Mouse (Mus musculus): ENCODE results near the gene Tctex1d2. TPM values are rescaled to one million over a fixed set of nuclear protein-coding genes. Genes with fewer than 3 reads are reported as not detected.

Gene Tctex1d2
- polyA plus RNA-seq, 1 experiment from 2014 or later = 16.6 TPM

- no peak overlapping the region for H3K4me3 ChIP-seq (ENCODE audit: inconsistent target)
- no peaks in the 10 kb centered on the region for H3K36me3 ChIP-seq (ENCODE audit: inconsistent target)
- H3K79me2 ChIP-seq (ENCODE audit: inconsistent target) = no peaks in the 10 kb centered on the region
- peak overlapping the region; percentile 69 for H3K27ac ChIP-seq
- 70% methylated on average over 3 of the region's 3 CpGs for WGBS (ENCODE audit: missing documents)
These were observed 16.7 kb upstream of the Tctex1d2 start for GRCm38 (mm10) chr16:32402818-32403217.

- Histone ChIP-seq H3K36me3 (ENCODE audit: inconsistent target) (no peaks in the 10 kb centered on the region), H3K27ac (no peak overlapping the region), H3K4me3 (ENCODE audit: inconsistent target) (no peak overlapping the region), H3K79me2 (ENCODE audit: inconsistent target) (no peaks in the 10 kb centered on the region)
- 96% methylated on average over 9 of the region's 9 CpGs for WGBS (ENCODE audit: missing documents)
These were observed 13.8 kb upstream of the Tctex1d2 start for GRCm38 (mm10) chr16:32405716-32406115.

- Histone ChIP-seq H3K4me3 (ENCODE audit: inconsistent target) (no peak overlapping the region), H3K79me2 (ENCODE audit: inconsistent target) (no peaks in the 10 kb centered on the region), H3K27ac (no peak overlapping the region), H3K36me3 (ENCODE audit: inconsistent target) (no peaks in the 10 kb centered on the region)
- WGBS (ENCODE audit: missing documents) = 75% methylated on average over 6 of the region's 6 CpGs
These were observed 12.8 kb upstream of the Tctex1d2 start for GRCm38 (mm10) chr16:32406671-32407070.

GRCm38 (mm10) chr16:32407730-32408129 is 11.8 kb upstream of the Tctex1d2 start:
- no peak overlapping the region for H3K4me3 ChIP-seq (ENCODE audit: inconsistent target)
- H3K36me3 ChIP-seq (ENCODE audit: inconsistent target) = no peaks in the 10 kb centered on the region
- H3K27ac ChIP-seq = no peak overlapping the region
- H3K79me2 ChIP-seq (ENCODE audit: inconsistent target) = no peaks in the 10 kb centered on the region
- WGBS (ENCODE audit: missing documents) = 64% methylated on average over 10 of the region's 10 CpGs

GRCm38 (mm10) chr16:32417457-32417856 is 2.0 kb upstream of the Tctex1d2 start:
- Histone ChIP-seq H3K27ac (no peak overlapping the region), H3K79me2 (ENCODE audit: inconsistent target) (peaks cover 11% of the 10 kb centered on the region; the same call in 1 of the 2 replicates), H3K36me3 (ENCODE audit: inconsistent target) (no peaks in the 10 kb centered on the region), H3K4me3 (ENCODE audit: inconsistent target) (no peak overlapping the region)
- 100% methylated on average over 1 of the region's 1 CpGs for WGBS (ENCODE audit: missing documents)

- H3K79me2 ChIP-seq (ENCODE audit: inconsistent target) = peaks cover 18% of the 10 kb centered on the region
- 97% methylated on average over 3 of the region's 3 CpGs for WGBS (ENCODE audit: missing documents)
- H3K36me3 ChIP-seq (ENCODE audit: inconsistent target) = no peaks in the 10 kb centered on the region
- no peak overlapping the region for H3K27ac ChIP-seq
- no peak overlapping the region for H3K4me3 ChIP-seq (ENCODE audit: inconsistent target)
These were observed 8.0 kb downstream of the Tctex1d2 start for GRCm38 (mm10) chr16:32427506-32427905.

- Histone ChIP-seq H3K4me3 (ENCODE audit: inconsistent target) (peak within 1 kb of the TSS; percentile 99), H3K27ac (peak within 1 kb of the TSS; percentile 87), H3K36me3 (ENCODE audit: inconsistent target) (no peaks in the 10 kb centered on the region), H3K79me2 (ENCODE audit: inconsistent target) (peaks cover 48% of the 10 kb centered on the region)
- under 1% methylated on average over 50 of the region's 54 CpGs for WGBS (ENCODE audit: missing documents)
These were observed 11.1 kb downstream of the Tctex1d2 start, which contains the start of gene Pcyt1a for GRCm38 (mm10) chr16:32430474-32431046. TSS of gene Pcyt1a (plus strand) at chr16:32430921.

- 1% methylated on average over 28 of the region's 28 CpGs for WGBS (ENCODE audit: missing documents)
- Histone ChIP-seq H3K4me3 (ENCODE audit: inconsistent target) (peak overlapping the region; percentile 99), H3K79me2 (ENCODE audit: inconsistent target) (peaks cover 54% of the 10 kb centered on the region), H3K36me3 (ENCODE audit: inconsistent target) (no peaks in the 10 kb centered on the region), H3K27ac (peak overlapping the region; percentile 87)
These were observed 11.6 kb downstream of the Tctex1d2 start for GRCm38 (mm10) chr16:32431047-32431591.

GRCm38 (mm10) chr16:32431926-32432325 is 12.4 kb downstream of the Tctex1d2 start:
- 0 out of 2 replicates have a peak overlapping the region, but pooled peaks have one; percentile 1 for H3K27ac ChIP-seq

GRCm38 (mm10) chr16:32433138-32433537 is 13.6 kb downstream of the Tctex1d2 start:
- no peak overlapping the region for H3K4me3 ChIP-seq (ENCODE audit: inconsistent target)
- no peak overlapping the region for H3K27ac ChIP-seq
- 86% methylated on average over 2 of the region's 2 CpGs for WGBS (ENCODE audit: missing documents)

More at GRCm38 (mm10) chr16:32431926-32432325, 12.4 kb downstream of the Tctex1d2 start:
- H3K4me3 ChIP-seq (ENCODE audit: inconsistent target) = peak overlapping the region; percentile 99
- 90% methylated on average over 1 of the region's 1 CpGs for WGBS (ENCODE audit: missing documents)
- no peaks in the 10 kb centered on the region for H3K36me3 ChIP-seq (ENCODE audit: inconsistent target)
- H3K79me2 ChIP-seq (ENCODE audit: inconsistent target) = peaks cover 62% of the 10 kb centered on the region

GRCm38 (mm10) chr16:32434066-32434465 is 14.6 kb downstream of the Tctex1d2 start:
- Histone ChIP-seq H3K36me3 (ENCODE audit: inconsistent target) (no peaks in the 10 kb centered on the region), H3K4me3 (ENCODE audit: inconsistent target) (no peak overlapping the region), H3K27ac (peak overlapping the region; percentile 38), H3K79me2 (ENCODE audit: inconsistent target) (peaks cover 83% of the 10 kb centered on the region)
- WGBS (ENCODE audit: missing documents) = 0% methylated on average over 6 of the region's 6 CpGs

More at GRCm38 (mm10) chr16:32433138-32433537, 13.6 kb downstream of the Tctex1d2 start:
- Histone ChIP-seq H3K36me3 (ENCODE audit: inconsistent target) (no peaks in the 10 kb centered on the region), H3K79me2 (ENCODE audit: inconsistent target) (peaks cover 74% of the 10 kb centered on the region)

- Histone ChIP-seq H3K36me3 (ENCODE audit: inconsistent target) (peaks cover 6% of the 10 kb centered on the region; the same call in 1 of the 2 replicates), H3K4me3 (ENCODE audit: inconsistent target) (no peak overlapping the region), H3K27ac (peak overlapping the region; percentile 38), H3K79me2 (ENCODE audit: inconsistent target) (peaks cover 90% of the 10 kb centered on the region)
These were observed 15.2 kb downstream of the Tctex1d2 start for GRCm38 (mm10) chr16:32434691-32435090.

GRCm38 (mm10) chr16:32436657-32437056 is 17.2 kb downstream of the Tctex1d2 start:
- WGBS (ENCODE audit: missing documents) = 8% methylated on average over 1 of the region's 1 CpGs
- H3K36me3 ChIP-seq (ENCODE audit: inconsistent target) = peaks cover 25% of the 10 kb centered on the region; the same call in 1 of the 2 replicates

GRCm38 (mm10) chr16:32437266-32437665 is 17.8 kb downstream of the Tctex1d2 start:
- no peak overlapping the region for H3K4me3 ChIP-seq (ENCODE audit: inconsistent target)

More at GRCm38 (mm10) chr16:32436657-32437056, 17.2 kb downstream of the Tctex1d2 start:
- Histone ChIP-seq H3K4me3 (ENCODE audit: inconsistent target) (no peak overlapping the region), H3K79me2 (ENCODE audit: inconsistent target) (peaks cover 100% of the 10 kb centered on the region), H3K27ac (no peak overlapping the region)

GRCm38 (mm10) chr16:32441432-32441831 is 21.9 kb downstream of the Tctex1d2 start:
- 95% methylated on average over 3 of the region's 3 CpGs for WGBS (ENCODE audit: missing documents)

More at GRCm38 (mm10) chr16:32437266-32437665, 17.8 kb downstream of the Tctex1d2 start:
- 79% methylated on average over 1 of the region's 1 CpGs for WGBS (ENCODE audit: missing documents)
- H3K27ac ChIP-seq = no peak overlapping the region
- H3K79me2 ChIP-seq (ENCODE audit: inconsistent target) = peaks cover 100% of the 10 kb centered on the region
- H3K36me3 ChIP-seq (ENCODE audit: inconsistent target) = peaks cover 26% of the 10 kb centered on the region; the same call in 1 of the 2 replicates

More at GRCm38 (mm10) chr16:32441432-32441831, 21.9 kb downstream of the Tctex1d2 start:
- Histone ChIP-seq H3K79me2 (ENCODE audit: inconsistent target) (peaks cover 100% of the 10 kb centered on the region), H3K4me3 (ENCODE audit: inconsistent target) (no peak overlapping the region), H3K36me3 (ENCODE audit: inconsistent target) (peaks cover 26% of the 10 kb centered on the region; the same call in 1 of the 2 replicates), H3K27ac (no peak overlapping the region)

All from macrophage (primary cell).